Mouse (Mus musculus): Measurements from ENCODE around the gene Akap6.

Akap6 gene

DNA sequence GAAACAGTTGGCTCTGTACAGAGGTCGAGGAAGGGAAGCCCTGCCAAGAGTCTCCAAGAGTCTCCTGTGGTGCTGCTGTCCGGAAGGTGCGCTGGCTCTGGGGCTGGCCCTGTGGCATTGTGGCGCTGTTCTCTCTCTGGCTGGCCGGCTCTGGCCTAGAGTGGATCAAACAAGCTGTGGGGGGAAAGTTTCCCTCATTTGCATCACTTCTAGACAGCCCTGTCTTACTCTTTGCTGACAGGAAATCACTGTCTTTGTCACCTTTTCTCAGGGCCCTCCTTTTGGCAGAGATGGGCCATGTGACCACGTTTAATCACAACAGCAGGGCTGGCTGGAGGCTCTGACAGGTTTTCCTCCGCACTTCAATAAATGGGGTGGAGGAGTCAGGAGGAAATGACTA is 333.6 kb downstream of the Akap6 start:
- DNase-seq (ENCODE audit: extremely low spot score), result peak; percentile 68

GRCm38 (mm10) chr12:53033404-53033913 is 334.3 kb downstream of the Akap6 start:
- DNase-seq (ENCODE audit: extremely low spot score), result peak; percentile 48

- DNase-seq (ENCODE audit: extremely low spot score), result no peak
Observed at GRCm38 (mm10) chr12:53040634-53041033, 341.5 kb downstream of the Akap6 start.

GRCm38 (mm10) chr12:53042739-53043138 is 343.6 kb downstream of the Akap6 start:
- peak; percentile 62 for DNase-seq (ENCODE audit: extremely low spot score)

GRCm38 (mm10) chr12:53057606-53058005 is 358.4 kb downstream of the Akap6 start:
- DNase-seq (ENCODE audit: extremely low spot score), result no peak

GRCm38 (mm10) chr12:53060903-53061302 is 361.7 kb downstream of the Akap6 start:
- DNase-seq (ENCODE audit: extremely low spot score), result no peak

- peak; percentile 47 for DNase-seq (ENCODE audit: extremely low spot score)
Observed at GRCm38 (mm10) chr12:53061466-53062124, 362.4 kb downstream of the Akap6 start.

GRCm38 (mm10) chr12:53063003-53063402 is 363.8 kb downstream of the Akap6 start:
- DNase-seq (ENCODE audit: extremely low spot score), result peak; percentile 27

- peak; percentile 43 for DNase-seq (ENCODE audit: extremely low spot score)
Observed at GRCm38 (mm10) chr12:53064241-53064760, 365.1 kb downstream of the Akap6 start.

DNA sequence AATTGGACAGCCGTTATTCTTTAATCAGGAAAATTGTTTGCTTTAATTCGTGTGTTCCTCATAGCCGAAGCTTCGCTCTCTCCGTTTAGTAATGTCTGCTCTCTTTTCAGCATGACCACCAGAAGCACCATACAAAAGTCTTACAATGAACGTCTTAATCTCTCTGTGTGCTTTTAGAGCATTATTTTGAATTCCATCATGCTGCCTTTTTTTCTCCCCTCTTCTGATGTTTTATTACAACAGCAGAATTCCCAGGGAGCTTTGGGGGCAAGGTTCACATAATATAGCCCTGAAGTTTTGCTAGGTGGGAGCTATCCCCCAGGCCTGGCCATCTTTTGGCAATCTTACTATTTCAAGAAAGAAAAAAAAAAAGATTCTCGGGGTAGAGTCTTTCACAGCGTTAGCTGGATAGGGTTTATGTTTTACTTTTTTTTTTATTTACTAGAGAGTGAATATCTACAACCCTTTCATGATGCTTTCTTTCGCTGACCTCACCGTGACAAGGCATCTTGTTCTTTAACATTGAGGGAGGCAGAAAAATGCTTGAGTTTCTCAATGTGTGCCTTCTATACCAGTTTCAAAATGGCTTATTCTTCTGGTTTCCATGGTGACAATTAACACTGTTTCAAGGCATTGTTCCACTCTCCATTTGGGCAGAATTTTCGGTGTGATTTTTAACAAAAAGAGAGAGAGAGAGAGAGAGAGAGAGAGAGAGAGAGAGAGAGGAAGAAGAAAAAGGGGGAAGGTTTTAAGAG is 366.0 kb downstream of the Akap6 start:
- DNase-seq (ENCODE audit: extremely low spot score), result peak; percentile 29

- no peak for DNase-seq (ENCODE audit: extremely low spot score)
Observed at GRCm38 (mm10) chr12:53066321-53066720, 367.1 kb downstream of the Akap6 start.

GRCm38 (mm10) chr12:53070907-53071306 is 371.7 kb downstream of the Akap6 start:
- DNase-seq (ENCODE audit: extremely low spot score), result no peak

DNA sequence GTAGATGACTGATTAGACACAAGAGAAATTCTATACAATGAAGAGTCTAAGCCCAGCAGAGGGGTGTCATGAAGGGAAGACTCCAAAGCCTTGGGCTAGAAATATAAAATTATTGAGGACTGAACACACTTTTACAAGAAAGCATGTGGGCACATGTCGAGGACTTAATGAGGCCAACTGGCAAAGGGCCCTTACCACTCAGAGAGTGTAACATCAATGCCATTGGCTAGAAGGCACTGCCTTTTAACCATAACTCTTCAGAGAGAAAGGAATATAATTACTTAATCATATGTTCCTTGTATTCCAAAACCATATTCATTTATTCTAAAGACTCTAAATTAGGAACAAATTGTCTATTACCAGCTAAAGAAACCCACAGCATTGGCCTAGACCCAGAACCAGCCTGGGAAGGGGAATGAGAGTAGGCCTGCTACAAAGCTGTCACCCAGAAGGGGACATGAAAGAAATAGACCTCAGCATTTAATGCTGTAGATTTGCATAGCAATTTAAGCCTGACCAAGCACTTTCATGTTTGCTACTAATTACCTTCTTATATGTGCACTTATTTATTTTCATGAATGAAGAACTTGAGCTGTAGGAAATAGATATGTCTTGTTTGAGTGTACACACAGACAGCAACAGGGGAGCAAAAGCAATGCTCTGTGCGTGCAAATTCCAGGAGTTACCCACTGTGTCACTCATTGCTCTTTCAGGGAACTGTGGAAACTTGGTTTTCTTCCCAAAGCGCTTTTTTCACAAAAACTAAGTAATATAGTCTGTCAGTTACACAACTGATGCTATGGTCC is 377.6 kb downstream of the Akap6 start:
- no peak for DNase-seq (ENCODE audit: extremely low spot score)

GRCm38 (mm10) chr12:53085789-53086188 is 386.6 kb downstream of the Akap6 start:
- DNase-seq (ENCODE audit: extremely low spot score), result no peak

DNA sequence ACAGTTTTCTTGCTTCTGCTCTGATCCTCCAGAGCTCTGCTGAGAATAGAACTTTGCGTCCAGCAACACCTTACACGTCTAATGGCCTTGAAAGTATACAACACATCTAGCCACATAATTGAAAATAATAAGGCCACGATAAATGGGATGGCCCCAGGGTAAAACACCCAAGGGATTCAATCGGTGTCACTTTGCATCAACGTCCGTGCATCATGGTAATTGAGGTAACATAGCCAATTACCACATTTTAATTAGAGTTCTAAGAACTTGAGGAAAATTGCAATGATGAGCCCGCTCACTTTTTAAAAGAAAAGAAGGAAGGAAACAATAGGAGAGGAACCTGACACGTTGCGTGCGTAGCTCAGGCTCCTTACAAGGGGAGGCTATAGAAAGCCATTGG is 413.1 kb downstream of the Akap6 start:
- no peak for DNase-seq (ENCODE audit: extremely low spot score)

- peak; percentile 14 for DNase-seq (ENCODE audit: extremely low spot score)
Observed at GRCm38 (mm10) chr12:53119352-53119751, 420.2 kb downstream of the Akap6 start.

- DNase-seq (ENCODE audit: extremely low spot score), result no peak
Observed at GRCm38 (mm10) chr12:53124131-53124530, 424.9 kb downstream of the Akap6 start.

DNA sequence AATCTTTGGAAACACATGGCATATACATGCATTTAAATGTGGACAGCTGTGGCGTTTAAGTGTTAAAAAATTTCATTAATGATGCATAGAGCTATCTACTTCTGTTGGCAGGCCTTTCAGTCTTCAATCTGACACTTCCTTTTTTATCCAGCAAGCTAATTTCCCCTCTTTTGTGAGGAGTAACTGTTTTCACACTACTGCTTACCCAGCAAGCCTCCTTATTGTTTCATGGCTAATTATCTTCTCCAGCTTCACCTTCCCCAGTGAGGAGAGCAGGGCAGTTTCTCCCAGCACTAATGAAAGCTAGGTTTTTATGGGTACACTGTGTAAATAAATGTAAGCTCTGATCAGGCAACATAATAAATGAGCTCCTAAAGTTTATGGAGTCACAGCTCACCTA is 425.5 kb downstream of the Akap6 start:
- no peak for DNase-seq (ENCODE audit: extremely low spot score)

DNA sequence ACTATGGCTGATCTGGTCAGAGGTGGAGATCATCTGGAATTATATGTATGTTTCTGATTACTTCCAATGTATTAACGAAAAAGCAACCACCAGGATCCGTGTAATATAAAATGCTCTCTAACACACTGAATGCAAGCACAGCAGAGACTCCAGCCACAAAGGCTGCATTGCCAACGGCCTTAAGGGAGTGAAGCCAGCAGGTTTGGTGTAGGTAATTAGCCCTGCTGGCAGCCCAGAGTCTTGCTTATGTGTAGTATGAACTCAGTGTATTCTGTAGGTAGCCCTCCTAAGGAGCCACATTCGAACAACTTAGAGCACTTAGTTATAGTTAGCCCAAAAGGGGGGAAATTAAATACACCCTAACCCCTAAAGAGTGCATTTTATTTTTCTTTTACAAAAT is 426.1 kb downstream of the Akap6 start:
- no peak for DNase-seq (ENCODE audit: extremely low spot score)

GRCm38 (mm10) chr12:53134196-53134595 is 435.0 kb downstream of the Akap6 start:
- no peak for DNase-seq (ENCODE audit: extremely low spot score)

GRCm38 (mm10) chr12:53137331-53137730 is 438.1 kb downstream of the Akap6 start:
- DNase-seq (ENCODE audit: extremely low spot score), result no peak

GRCm38 (mm10) chr12:53144122-53144695 is 445.0 kb downstream of the Akap6 start:
- no peak for DNase-seq (ENCODE audit: extremely low spot score)

All from embryo, embryonic 9.5 days (tissue).